Mouse (Mus musculus) spleen, adult 2 months (tissue): ENCODE data around the gene Rad9a. TPM values are rescaled to one million over a fixed set of nuclear protein-coding genes. Genes with fewer than 3 reads are reported as not detected.

Source experiments
- DNase-seq, 2 experiments: peaks; one replicate each; pipeline versions ENCODE4 v3.0.0 to v3.0.0-alpha.2; 2012 to 2021; ENCODE audit warnings: low spot score in 2 of 2, low read depth in 1 of 2
- H3K27ac ChIP-seq: fragments of 200-500 bp; 2 replicates; pipeline ENCODE4 v1.5.1; 2012; ENCODE audit warnings: low read length, inconsistent platforms; ENCODE audit not compliant: insufficient read depth
- H3K27me3 ChIP-seq: fragments of 200-500 bp; 2 replicates; pipeline ENCODE4 v1.6.1; 2012; ENCODE audit warnings: mild to moderate bottlenecking, moderate library complexity, low read length, inconsistent platforms; ENCODE audit not compliant: control insufficient read depth, insufficient read depth
- H3K36me3 ChIP-seq: fragments of 200-500 bp; 2 replicates; pipeline ENCODE4 v1.6.1; 2012; ENCODE audit warnings: mild to moderate bottlenecking, low read length, inconsistent platforms; ENCODE audit not compliant: control insufficient read depth, insufficient read depth
- H3K4me1 ChIP-seq: fragments of 200-500 bp; 2 replicates; pipeline ENCODE4 v1.6.1; 2011; ENCODE audit warnings: inconsistent platforms; ENCODE audit not compliant: control insufficient read depth, insufficient read depth, insufficient read length
- H3K4me3 ChIP-seq: fragments of 200-500 bp; 2 replicates; pipeline ENCODE4 v1.5.1; 2011; ENCODE audit warnings: mild to moderate bottlenecking, inconsistent platforms; ENCODE audit not compliant: insufficient read depth, insufficient read length; ENCODE audit errors: extremely low read depth
- CTCF ChIP-seq: fragments of 200-500 bp; IDR thresholded peaks from 2 replicates; pipeline ENCODE4 v1.5.1; 2011; ENCODE audit warnings: mild to moderate bottlenecking, inconsistent platforms; ENCODE audit not compliant: insufficient read depth, insufficient read length, insufficient replicate concordance; ENCODE audit errors: extremely low read depth
- POLR2A ChIP-seq: fragments of 200-500 bp; IDR thresholded peaks from 2 replicates; pipeline ENCODE4 v1.6.1; 2011; ENCODE audit warnings: low read depth, low read length, inconsistent platforms
- WGBS: fragments of 180-500 bp; shearing (Covaris S2); methylation state at CpG from one replicate; pipeline ENCODE4 v1.1.7; 2018; 5-methylcytosine and 5-hydroxymethylcytosine counted together
- polyA plus RNA-seq: library from polyadenylated mRNA; depleted of rRNA; stranded (reverse); fragments of >200 nt; gene quantifications from 2 replicates; pipeline ENCODE4 v1.2.3, GENCODE M21; 2012

Rad9a gene
- polyA plus RNA-seq, 1 experiment: 53.1 TPM

DNA sequence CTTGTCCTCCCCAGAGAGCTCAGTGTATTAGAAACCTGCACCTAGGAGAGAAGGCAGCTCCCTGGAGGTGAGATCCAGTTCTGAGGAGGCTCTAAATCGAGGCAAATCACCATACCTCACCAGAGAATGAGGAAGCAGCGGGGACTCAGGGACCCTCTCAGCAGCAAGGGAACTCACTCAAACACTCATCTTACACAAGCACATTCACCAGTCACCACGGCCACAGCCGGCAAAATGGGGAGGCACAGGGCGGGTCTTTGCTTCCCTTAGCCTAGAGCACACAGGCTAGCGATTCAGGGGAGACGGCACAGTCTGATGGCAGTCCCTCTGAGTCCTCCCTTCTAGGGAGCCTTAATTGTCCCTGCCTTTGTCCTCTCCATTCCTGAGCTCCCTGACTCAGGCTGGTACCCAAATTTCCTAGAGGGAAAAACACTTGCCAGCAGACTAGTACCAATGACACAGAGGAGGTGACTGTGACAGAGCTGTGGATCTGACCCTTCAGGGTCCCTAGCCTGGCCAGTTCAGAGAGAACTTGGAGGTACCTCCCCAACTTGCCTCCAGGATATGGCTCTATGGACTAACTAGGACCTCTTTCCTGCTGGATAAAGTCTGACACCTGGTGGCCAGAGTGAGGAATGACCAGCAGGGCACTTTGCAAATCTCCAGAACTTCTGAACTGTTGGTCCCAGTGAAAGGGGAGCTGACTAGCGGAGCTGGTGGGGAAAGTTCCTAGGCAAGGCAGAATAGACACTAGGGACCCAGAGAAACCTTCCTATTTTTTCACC lies 26.6 kb upstream of the Rad9a start:
- H3K27ac ChIP-seq: peak overlapping the region; percentile 36

GRCm38 (mm10) chr19:4227446-4227845 lies 26.0 kb upstream of the Rad9a start:
- Histone ChIP-seq H3K4me1 (peaks cover 43% of the 10 kb centered on the region), H3K27ac (peak overlapping the region; percentile 36; the same call in 1 of the 2 replicates), H3K27me3 (no peaks in the 10 kb centered on the region), H3K4me3 (no peak overlapping the region), H3K36me3 (peaks cover 4% of the 10 kb centered on the region)
- TF ChIP-seq CTCF (no peak), POLR2A (no peak)
- no peak for DNase-seq
- WGBS: 24% methylated on average over 5 of the region's 5 CpGs

More for the DNA sequence above, 26.6 kb upstream of the Rad9a start:
- 9% methylated on average over 8 of the region's 8 CpGs for WGBS
- H3K36me3 ChIP-seq: 0 out of 2 replicates have a peak, but pooled peaks cover 1% of the 10 kb centered on the region
- peak; percentile 63 to 75 for DNase-seq
- no peak overlapping the region for H3K4me3 ChIP-seq
- H3K4me1 ChIP-seq: peaks cover 48% of the 10 kb centered on the region
- TF ChIP-seq POLR2A: no peak
- TF ChIP-seq CTCF: peak; percentile 83; the same call in 1 of the 2 replicates
- no peaks in the 10 kb centered on the region for H3K27me3 ChIP-seq

GRCm38 (mm10) chr19:4226779-4227178 lies 25.3 kb upstream of the Rad9a start:
- WGBS: 28% methylated on average over 7 of the region's 7 CpGs
- no peak overlapping the region for H3K4me3 ChIP-seq
- no peak for DNase-seq
- H3K4me1 ChIP-seq: peaks cover 47% of the 10 kb centered on the region
- no peaks in the 10 kb centered on the region for H3K27me3 ChIP-seq
- TF ChIP-seq POLR2A (no peak), CTCF (no peak)
- peaks cover 6% of the 10 kb centered on the region for H3K36me3 ChIP-seq
- H3K27ac ChIP-seq: peak overlapping the region; percentile 0; the same call in 1 of the 2 replicates

DNA sequence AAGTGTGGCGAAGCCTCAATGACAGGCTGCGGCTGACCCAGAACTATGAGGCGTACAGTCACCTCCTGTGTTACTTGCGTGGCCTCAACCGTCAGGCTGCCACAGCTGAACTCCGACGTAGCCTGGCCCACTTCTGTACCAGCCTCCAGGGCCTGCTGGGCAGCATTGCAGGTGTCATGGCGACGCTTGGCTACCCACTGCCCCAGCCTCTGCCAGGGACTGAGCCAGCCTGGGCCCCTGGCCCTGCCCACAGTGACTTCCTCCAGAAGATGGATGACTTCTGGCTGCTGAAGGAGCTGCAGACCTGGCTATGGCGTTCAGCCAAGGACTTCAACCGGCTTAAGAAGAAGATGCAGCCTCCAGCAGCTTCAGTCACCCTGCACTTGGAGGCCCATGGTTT lies 20.7 kb upstream of the Rad9a start:
- no peak for TF ChIP-seq POLR2A
- no peak for TF ChIP-seq CTCF
- peaks cover 6% of the 10 kb centered on the region for H3K36me3 ChIP-seq
- 18% methylated on average over 11 of the region's 11 CpGs for whole genome bisulfite sequencing
- peak overlapping the region; percentile 84 for H3K27ac ChIP-seq
- no peaks in the 10 kb centered on the region for H3K27me3 ChIP-seq
- H3K4me1 ChIP-seq: peaks cover 53% of the 10 kb centered on the region
- H3K4me3 ChIP-seq: no peak overlapping the region
- peak in 1 of 2 experiments; percentile 34 for DNase-seq

GRCm38 (mm10) chr19:4220957-4221743 lies 19.7 kb upstream of the Rad9a start:
- Histone ChIP-seq H3K4me3 (no peak overlapping the region; the same call in 1 of the 2 replicates), H3K27me3 (no peaks in the 10 kb centered on the region), H3K4me1 (peaks cover 58% of the 10 kb centered on the region), H3K27ac (peak overlapping the region; percentile 84), H3K36me3 (peaks cover 8% of the 10 kb centered on the region)
- WGBS: 13% methylated on average over 14 of the region's 14 CpGs
- TF ChIP-seq POLR2A (no peak; the same call in 1 of the 2 replicates), CTCF (no peak)
- DNase-seq: no peak

GRCm38 (mm10) chr19:4220416-4220815 lies 19.0 kb upstream of the Rad9a start:
- DNase-seq: peak in 1 of 2 experiments; percentile 66
- 11% methylated on average over 4 of the region's 4 CpGs for WGBS
- Histone ChIP-seq H3K36me3 (peaks cover 8% of the 10 kb centered on the region), H3K4me3 (no peak overlapping the region), H3K27me3 (no peaks in the 10 kb centered on the region), H3K27ac (peak overlapping the region; percentile 84), H3K4me1 (peaks cover 62% of the 10 kb centered on the region)
- no peak for TF ChIP-seq CTCF
- no peak for TF ChIP-seq POLR2A
